Mouse (Mus musculus): ENCODE results near the gene Fmo1.

The Fmo1 gene

DNA sequence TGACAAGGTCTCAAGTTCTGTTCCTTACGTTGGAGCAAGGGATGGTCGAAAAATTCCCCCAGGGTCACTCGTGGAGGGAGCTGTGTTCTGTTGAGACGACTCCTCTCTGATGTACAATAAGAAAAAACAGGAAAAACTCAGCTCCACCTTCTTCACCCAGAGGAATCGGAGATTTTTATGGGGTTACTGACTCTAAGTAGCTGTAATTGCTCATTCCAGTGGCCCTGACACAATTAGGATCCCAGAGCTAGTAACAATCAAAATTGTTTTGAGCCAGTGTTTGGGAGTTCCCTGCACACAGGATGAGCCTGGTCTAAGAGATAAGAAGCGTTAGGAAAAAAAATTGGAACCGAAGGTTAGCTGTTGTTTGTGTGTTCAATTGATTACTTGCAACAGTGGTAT is at the start of gene Fmo1:
TSS of gene Fmo1 (minus strand) at position 331 of the 402 bp plus-strand sequence.
- no peak for ATAC-seq (ENCODE audit: low TSS enrichment)

DNA sequence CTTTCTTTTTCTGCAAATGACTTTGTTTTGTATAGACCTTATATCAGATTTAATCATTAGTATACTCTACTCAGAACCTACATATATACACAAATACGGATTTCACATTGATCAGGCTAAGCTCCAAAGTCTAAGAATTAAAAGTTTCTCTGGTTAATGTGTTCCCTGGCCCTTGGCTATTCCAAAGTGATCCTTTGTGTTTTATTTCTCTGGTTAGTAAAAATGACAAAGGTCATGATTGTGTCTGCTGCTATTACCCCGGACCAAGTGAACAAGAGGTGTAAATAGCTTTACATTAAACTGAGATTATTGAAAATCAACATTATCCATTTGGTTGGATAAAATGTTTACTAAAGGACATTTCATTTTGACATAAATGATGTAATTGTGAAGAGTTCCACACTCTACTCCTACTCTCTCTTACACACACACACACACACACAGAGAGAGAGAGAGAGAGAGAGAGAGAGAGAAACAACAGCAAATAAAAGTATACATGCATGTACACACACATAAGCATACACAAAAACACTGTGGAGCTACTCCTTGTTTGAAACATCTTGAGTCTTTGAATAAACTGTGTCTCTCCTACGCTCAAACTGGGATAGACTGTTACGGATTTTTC is 48.6 kb upstream of the Fmo1 start:
- no peak for ATAC-seq (ENCODE audit: low TSS enrichment)

- no peak for ATAC-seq (ENCODE audit: low TSS enrichment)
Measured at GRCm38 (mm10) chr1:162912085-162912484, 45.7 kb upstream of the Fmo1 start.

GRCm38 (mm10) chr1:162901879-162902278 is 35.5 kb upstream of the Fmo1 start:
- peak; percentile 73; the same call in 1 of the 2 replicates for ATAC-seq (ENCODE audit: low TSS enrichment)

DNA sequence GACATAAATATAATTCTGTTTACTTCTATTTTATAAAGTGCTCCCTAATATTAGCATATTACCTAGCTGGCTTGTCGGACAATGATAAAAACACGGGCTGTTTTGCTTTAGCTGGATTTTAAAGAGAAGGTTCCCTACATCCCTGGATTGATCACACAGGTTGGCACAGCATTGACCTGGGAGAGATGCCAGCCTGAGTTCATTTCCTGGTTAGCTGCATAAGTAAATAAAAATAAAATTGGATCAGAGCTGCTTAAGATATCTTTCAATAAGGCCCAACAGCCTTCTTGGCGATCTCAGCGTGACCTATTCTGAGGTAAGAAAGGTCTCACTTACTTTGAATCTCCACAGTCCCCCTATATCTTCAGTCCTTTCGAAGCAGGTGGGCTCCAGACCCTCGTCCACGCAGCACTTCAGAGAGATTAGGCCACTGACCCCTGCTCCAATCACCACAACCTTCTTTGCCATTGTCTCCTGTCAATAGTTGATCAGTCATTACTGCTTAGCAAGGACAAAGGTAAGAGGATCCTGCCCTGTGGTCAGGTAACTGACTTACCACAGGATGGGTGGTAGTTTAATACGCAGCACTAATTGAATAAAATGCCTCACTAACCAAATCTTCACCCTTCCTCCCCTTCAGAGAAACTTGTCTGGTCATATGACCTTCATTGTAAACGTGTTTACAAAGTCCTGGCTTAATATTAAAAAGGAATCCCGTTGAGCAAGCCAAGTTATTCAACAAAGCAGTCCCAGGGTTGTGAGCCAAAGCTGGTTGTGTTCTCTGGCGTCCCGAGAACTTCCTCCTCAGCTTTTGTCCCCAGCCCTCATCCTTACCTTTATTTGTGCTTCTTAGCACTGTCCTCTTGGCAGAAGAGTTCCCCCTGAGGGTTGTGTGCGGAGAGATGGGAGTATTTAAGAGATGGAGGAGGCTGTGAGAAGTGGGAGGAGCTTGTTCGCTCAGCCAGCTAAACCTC is 31.7 kb upstream of the Fmo1 start, which contains the start of gene Fmo2:
TSS of gene Fmo2 (minus strand) at position 889 of the 974 bp plus-strand sequence.
- ATAC-seq (ENCODE audit: low TSS enrichment) = no peak

GRCm38 (mm10) chr1:162895900-162896299 is 29.5 kb upstream of the Fmo1 start:
- peak; percentile 77 for ATAC-seq (ENCODE audit: low TSS enrichment)

GRCm38 (mm10) chr1:162893014-162893413 is 26.6 kb upstream of the Fmo1 start:
- no peak for ATAC-seq (ENCODE audit: low TSS enrichment)

DNA sequence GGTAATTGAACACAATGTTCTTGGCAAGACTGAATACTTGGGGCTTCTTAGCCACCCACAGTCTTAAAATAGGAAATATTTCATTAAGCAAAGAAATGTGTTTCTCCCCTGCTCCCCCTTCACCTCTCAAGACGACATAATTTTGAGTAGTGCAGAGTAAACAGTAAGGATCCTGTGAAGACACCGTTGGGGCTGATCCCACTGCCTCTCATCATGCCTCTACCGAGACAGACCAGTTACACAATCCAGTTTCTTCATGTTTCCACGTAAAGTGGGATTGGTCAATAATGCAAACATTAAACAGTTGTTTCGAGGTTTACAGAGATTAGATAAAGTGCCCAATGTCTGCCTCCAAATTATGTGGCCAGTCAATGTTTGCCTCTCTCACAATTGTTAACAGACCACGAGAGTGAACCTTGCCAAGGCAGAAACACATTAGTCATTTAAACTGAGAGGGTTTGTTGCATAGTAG is 25.6 kb upstream of the Fmo1 start:
- peak; percentile 47; the same call in 1 of the 2 replicates for ATAC-seq (ENCODE audit: low TSS enrichment)

DNA sequence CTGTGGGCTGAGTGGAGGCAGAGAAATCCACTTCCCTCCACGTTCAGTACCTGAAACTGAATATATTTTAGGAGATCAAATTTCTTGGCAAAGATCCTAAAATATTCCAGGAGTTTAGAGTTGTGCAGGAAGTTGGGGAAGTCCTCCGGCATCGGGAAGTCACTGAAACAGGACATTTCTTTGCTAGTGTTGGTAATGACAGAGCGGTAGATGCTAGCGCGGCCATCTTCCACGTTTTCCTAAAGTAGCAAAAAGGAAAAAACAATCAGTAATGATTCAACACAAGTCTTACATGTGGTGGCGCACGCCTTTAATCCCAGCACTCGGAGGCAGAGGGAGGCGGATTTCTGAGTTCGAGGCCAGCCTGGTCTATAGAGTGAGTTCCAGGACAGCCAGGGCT is 22.2 kb upstream of the Fmo1 start:
- no peak for ATAC-seq (ENCODE audit: low TSS enrichment)

DNA sequence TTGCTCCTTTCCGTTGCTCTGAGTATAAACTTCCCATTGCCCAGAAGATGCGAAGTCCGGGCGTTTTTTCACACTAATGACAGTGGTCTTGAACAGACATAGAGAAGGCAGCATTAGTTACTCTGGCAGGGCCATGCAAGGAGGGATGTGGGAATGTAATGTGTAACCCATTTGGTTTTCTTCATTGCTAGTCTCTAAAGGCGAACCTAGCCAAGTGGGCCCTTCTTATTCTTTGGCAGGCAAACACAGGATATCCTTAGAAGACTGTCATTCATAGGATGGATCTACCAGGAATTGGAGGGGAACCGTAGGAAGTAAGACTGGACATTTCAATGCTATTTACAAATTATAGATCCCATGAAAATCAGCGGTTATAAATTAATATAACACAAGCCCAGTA is 21.2 kb upstream of the Fmo1 start:
- ATAC-seq (ENCODE audit: low TSS enrichment) = no peak

DNA sequence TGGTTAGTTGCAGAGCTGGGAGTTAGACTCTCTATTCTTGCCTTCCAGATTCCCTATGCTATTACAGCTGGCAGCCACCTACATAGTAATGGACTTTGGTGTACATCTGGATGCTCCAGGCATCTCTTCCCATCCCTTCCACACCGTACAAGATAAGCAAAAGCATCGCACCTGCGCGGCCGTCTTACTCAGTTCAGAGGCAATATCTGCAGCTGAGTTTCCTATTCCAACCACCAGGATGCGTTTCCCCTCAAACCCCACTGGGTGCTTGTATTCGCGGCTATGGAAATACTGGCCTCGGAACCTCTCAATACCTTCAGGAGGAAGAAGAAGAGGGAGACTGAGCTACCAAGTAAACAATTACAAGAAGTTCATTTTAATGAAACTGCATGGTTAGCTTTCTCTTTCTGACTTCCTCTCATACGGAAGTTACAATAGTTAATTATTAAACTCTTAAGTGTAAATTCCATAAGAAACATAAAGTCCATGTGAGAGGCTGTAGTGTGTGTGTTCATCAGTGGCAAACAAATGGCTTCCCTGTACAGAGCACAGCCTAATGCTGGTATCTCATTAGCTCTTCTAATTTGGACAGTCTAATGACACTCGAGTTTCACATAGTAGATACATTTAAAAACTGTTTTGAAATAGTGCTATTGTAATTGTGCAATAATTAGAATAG is 19.9 kb upstream of the Fmo1 start:
- no peak for ATAC-seq (ENCODE audit: low TSS enrichment)

GRCm38 (mm10) chr1:162882681-162883080 is 16.3 kb upstream of the Fmo1 start:
- no peak for ATAC-seq (ENCODE audit: low TSS enrichment)

DNA sequence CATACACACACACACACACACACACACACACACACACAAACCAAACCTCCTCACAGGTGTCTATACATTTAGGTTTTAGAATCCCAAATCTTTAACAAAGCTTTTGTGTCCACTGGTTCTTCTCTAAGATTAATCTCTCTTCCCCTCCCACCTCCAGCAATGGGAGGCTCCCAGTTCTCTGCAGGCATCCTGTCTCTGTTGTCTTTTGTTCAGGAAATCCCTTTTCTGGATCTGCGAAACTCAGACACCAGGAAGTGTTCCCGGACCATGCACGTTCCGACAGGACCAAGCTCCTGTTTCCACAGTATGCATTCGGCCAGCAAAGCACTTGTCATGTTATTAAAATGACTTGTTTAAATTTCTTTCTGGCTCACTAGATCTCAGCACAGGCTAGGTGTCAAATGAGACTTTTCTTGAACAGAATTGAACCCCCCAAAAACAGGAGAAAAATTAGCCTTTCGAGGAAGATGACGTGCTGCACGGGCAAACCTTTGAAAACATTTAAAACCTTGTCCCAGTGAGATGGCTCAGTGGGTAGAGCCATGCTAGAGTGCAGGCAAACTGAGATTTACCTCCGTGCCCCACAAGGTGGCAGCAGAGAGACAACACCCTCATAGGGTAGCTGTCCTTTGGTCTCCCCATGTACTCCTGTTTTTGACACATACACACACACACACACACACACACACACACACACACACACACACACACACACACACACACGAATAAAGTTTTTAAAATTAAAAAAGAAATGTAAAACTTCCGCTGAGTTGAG is 13.4 kb upstream of the Fmo1 start:
- peak; percentile 57; the same call in 1 of the 2 replicates for ATAC-seq (ENCODE audit: low TSS enrichment)

DNA sequence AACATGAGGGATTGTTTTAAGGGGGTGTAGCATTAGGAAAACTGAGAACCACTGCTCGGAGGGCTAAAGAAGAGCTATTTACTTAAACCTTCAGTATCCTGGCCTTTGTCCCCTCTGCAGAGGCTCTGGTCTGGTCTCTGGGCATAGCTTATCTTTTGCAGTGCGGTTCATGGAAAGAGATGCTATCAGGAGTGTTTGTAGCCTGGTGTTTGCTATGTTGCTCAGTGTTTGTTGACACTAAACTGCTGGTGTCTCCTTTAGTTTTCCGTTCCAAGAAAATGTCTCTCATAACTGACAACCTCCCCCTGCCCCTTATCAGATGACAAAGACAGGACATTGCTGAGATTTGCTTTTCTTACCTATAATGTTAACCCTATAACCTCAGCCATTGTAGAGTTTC is 8.7 kb upstream of the Fmo1 start:
- no peak for ATAC-seq (ENCODE audit: low TSS enrichment)

GRCm38 (mm10) chr1:162871701-162872311 is 5.4 kb upstream of the Fmo1 start:
- no peak for ATAC-seq (ENCODE audit: low TSS enrichment)

DNA sequence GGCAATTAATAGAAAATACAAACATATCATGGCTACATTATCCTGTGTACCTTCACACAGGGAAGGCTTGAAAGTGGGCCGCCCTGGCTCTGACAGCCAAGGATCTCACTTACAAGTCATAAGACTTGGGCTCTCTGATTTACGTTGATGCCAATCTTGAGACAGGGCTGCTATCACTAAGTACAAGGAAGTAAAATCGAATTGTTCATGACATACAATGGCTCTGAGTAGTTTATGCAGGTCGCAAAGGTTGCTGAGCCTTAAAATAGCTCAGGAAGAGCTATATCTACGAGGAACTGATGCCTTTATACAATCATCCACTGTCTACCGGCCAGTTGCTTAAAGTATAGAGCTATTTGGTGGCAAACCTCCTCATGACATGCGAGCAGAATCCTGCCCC is 4.6 kb upstream of the Fmo1 start:
- no peak for ATAC-seq (ENCODE audit: low TSS enrichment)

GRCm38 (mm10) chr1:162867396-162867795 is 986 bp upstream of the Fmo1 start:
- no peak for ATAC-seq (ENCODE audit: low TSS enrichment)

GRCm38 (mm10) chr1:162865493-162865830 is 948 bp downstream of the Fmo1 start:
- ATAC-seq (ENCODE audit: low TSS enrichment) = no peak

- ATAC-seq (ENCODE audit: low TSS enrichment) = no peak
Measured at GRCm38 (mm10) chr1:162864816-162865492, 1.5 kb downstream of the Fmo1 start.

DNA sequence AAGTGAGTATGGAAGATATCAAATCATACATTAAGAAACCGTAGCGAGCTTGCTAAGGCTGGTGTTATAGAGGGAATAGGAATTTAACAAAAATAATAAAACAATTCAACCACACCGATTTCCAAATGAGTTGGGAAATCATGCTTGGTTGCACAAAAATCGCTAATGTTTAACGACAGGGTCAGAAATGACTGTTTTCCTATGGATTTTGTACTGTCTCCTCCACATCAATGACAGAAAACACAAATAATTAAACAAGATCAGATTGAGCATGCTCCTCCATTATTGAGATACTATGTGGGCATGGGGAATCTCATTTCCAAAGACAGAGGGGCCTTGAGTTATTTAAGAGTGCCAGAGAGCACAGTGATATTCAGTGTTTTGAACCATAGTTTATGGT is 2.1 kb downstream of the Fmo1 start:
- no peak for ATAC-seq (ENCODE audit: low TSS enrichment)

DNA sequence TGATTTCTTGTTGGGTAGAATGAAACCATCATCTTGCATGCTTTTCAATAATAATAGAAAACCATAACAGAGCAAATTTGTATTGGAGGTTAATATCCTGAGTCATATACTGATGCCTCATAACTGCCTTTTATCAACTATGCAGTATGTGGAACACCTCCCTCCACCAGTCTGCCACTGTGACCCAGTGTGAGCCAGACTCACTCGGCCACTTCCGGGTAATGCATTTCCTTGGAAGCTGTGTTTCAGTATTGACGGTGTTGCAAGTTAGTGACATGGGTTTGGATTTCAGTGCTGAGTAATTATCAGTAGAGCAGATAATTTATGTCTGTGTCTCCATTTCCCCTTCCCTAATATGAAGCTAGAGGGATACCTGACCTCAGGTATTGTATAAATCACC is 2.8 kb downstream of the Fmo1 start:
- ATAC-seq (ENCODE audit: low TSS enrichment) = no peak

All from frontal cortex, adult (tissue).